Mouse (Mus musculus) bone marrow macrophage, adult 2 months (primary cell): ENCODE data around the gene Khdrbs1.

Experiments used
- CTCF ChIP-seq: IDR thresholded peaks from 2 replicates; pipeline ENCODE4 v1.5.1; 2012; ENCODE audit warnings: low read depth, mild to moderate bottlenecking, low read length, moderate library complexity
- POLR2A ChIP-seq: IDR thresholded peaks from 2 replicates; pipeline ENCODE4 v1.6.1; 2012; ENCODE audit warnings: mild to moderate bottlenecking, low read depth, low read length, borderline replicate concordance

DNA sequence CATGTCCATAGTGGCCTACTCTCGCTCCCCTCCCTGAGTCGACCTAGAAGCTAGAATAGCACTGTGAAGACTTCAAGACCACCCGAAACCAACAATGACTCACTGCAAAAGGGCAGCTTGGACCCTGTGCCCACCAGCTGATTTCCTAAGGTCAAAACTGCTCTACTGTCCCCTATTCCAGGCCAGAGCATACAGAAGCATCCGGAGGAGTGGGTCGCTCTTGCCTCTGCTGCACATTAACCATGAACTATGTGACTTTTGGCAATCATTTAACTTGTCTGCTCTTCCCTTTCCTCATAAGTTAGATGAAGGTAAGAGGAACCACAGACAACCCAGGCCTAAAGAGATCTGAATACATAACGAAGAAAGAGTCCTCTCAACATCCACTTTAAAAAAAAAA is 57.6 kb downstream of the Khdrbs1 start:
- TF ChIP-seq POLR2A (no peak), CTCF (no peak)
